Mouse (Mus musculus) midbrain, postnatal 0 days (tissue): Measurements from ENCODE around the gene Pax3. TPM values are rescaled to one million over a fixed set of nuclear protein-coding genes. Genes with fewer than 3 reads are reported as not detected.

Experiments
- ATAC-seq: fragments of 200-750 bp; cut with Nextera tagmentation; 2 replicates; pipeline ENCODE4 v1.8.0; 2017; ENCODE audit warnings: moderate number of reproducible peaks, mild to moderate bottlenecking, moderate TSS enrichment, moderate library complexity; ENCODE audit not compliant: low FRiP score
- DNase-seq: peaks from one replicate; pipeline ENCODE4 v3.0.0-alpha.2; 2015; ENCODE audit warnings: low spot score
- H3K27ac ChIP-seq: fragments of 300-500 bp; sonication (generic); 2 replicates; pipeline ENCODE4 v1.5.1; 2014; ENCODE audit warnings: low read depth, mild to moderate bottlenecking, low read length, mixed read lengths
- H3K27me3 ChIP-seq: fragments of 300-500 bp; sonication (generic); 2 replicates; pipeline ENCODE4 v1.6.1; 2014; ENCODE audit warnings: low read length, control low read depth, mixed read lengths; ENCODE audit not compliant: insufficient read depth
- H3K36me3 ChIP-seq: fragments of 300-500 bp; sonication (generic); 2 replicates; pipeline ENCODE4 v1.6.1; 2014; ENCODE audit warnings: low read length, control low read depth, mixed read lengths; ENCODE audit not compliant: insufficient read depth
- H3K4me1 ChIP-seq: fragments of 300-500 bp; sonication (generic); 2 replicates; pipeline ENCODE4 v1.6.1; 2014; ENCODE audit warnings: mild to moderate bottlenecking, control low read depth, antibody characterized with exemption, low read length, mixed read lengths; ENCODE audit not compliant: insufficient read depth
- H3K4me2 ChIP-seq: fragments of 300-500 bp; sonication (generic); 2 replicates; pipeline ENCODE4 v1.6.1; 2014; ENCODE audit warnings: low read depth, mild to moderate bottlenecking, low read length, mixed read lengths; ENCODE audit not compliant: poor library complexity, severe bottlenecking
- H3K4me3 ChIP-seq: fragments of 300-500 bp; sonication (generic); 2 replicates; pipeline ENCODE4 v1.5.1; 2014; ENCODE audit warnings: low read depth, mild to moderate bottlenecking, low read length, moderate library complexity
- H3K9ac ChIP-seq: fragments of 300-500 bp; sonication (generic); replicated peaks from 2 replicates; pipeline ENCODE4 v1.6.1; 2014; ENCODE audit warnings: mild to moderate bottlenecking, low read length, moderate library complexity, mixed read lengths; ENCODE audit not compliant: poor library complexity, severe bottlenecking
- H3K9me3 ChIP-seq: fragments of 300-500 bp; sonication (generic); 2 replicates; pipeline ENCODE4 v1.6.1; 2016; ENCODE audit warnings: low read length, control low read depth
- CTCF ChIP-seq: IDR thresholded peaks from 2 replicates; pipeline ENCODE4 v1.5.1; 2016; ENCODE audit warnings: antibody characterized with exemption, mild to moderate bottlenecking
- WGBS: fragments of 180-500 bp; shearing (Covaris S2); extraction: QIAGEN DNeasy Blood & Tissue Kit; methylation state at CpG from one replicate; pipeline ENCODE4 v1.1.7; 2014; 5-methylcytosine and 5-hydroxymethylcytosine counted together
- polyA plus RNA-seq: library from polyadenylated mRNA; unstranded; fragments of >200 nt; fragmentation: Nextera tagmentation; extraction: Ambion mirVana; gene quantifications from 2 replicates; pipeline ENCODE4 v1.2.1, GENCODE M21; 2015
- total RNA-seq: library from RNA; depleted of rRNA; stranded (reverse); fragments of >200 nt; gene quantifications from 2 replicates; pipeline ENCODE4 v1.2.3, GENCODE M21; 2014; rRNA removed

The Pax3 gene
- total RNA-seq (5.3 and 5.8 TPM in 2 replicates), polyA plus RNA-seq (4.4 and 4.5 TPM in 2 replicates)

GRCm38 (mm10) chr1:78196751-78197311, at the start of gene Pax3:
Gene Pax3, minus strand, starts transcription at chr1:78197134.
- DNase-seq (peak; percentile 86), ATAC-seq (peak; percentile 39)
- Histone ChIP-seq H3K4me2 (peak within 1 kb of the TSS; percentile 40), H3K27me3 (peaks cover 61% of the 10 kb centered on the region), H3K36me3 (no peaks in the 10 kb centered on the region), H3K9me3 (no peaks in the 10 kb centered on the region), H3K9ac (peak within 1 kb of the TSS; percentile 29; the same call in 1 of the 2 replicates), H3K27ac (0 out of 2 replicates have a peak within 1 kb of the TSS, but pooled peaks have one; percentile 32), H3K4me3 (peak within 1 kb of the TSS; percentile 39), H3K4me1 (no peaks in the 10 kb centered on the region)
- TF ChIP-seq CTCF: no peak
- WGBS: under 1% methylated on average over 35 of the region's 37 CpGs

GRCm38 (mm10) chr1:78234306-78234705, 37.4 kb upstream of the Pax3 start:
- DNase-seq (no peak), ATAC-seq (no peak)
- Histone ChIP-seq H3K4me2 (no peak overlapping the region), H3K27me3 (no peaks in the 10 kb centered on the region), H3K4me3 (no peak overlapping the region), H3K4me1 (no peaks in the 10 kb centered on the region), H3K27ac (no peak overlapping the region), H3K9me3 (no peaks in the 10 kb centered on the region), H3K36me3 (no peaks in the 10 kb centered on the region), H3K9ac (no peak overlapping the region)
- no peak for TF ChIP-seq CTCF
- 89% methylated on average over 5 of the region's 5 CpGs for WGBS

- H3K4me1 ChIP-seq: no peaks in the 10 kb centered on the region
- DNase-seq (no peak), ATAC-seq (no peak)
- H3K9me3 ChIP-seq: no peaks in the 10 kb centered on the region
- H3K4me2 ChIP-seq: no peak overlapping the region
- no peaks in the 10 kb centered on the region for H3K36me3 ChIP-seq
- no peak overlapping the region for H3K9ac ChIP-seq
- 76% methylated on average over 10 of the region's 10 CpGs for WGBS
- H3K27me3 ChIP-seq: no peaks in the 10 kb centered on the region
- TF ChIP-seq CTCF: no peak
- H3K4me3 ChIP-seq: no peak overlapping the region
- no peak overlapping the region for H3K27ac ChIP-seq
Observed at GRCm38 (mm10) chr1:78231901-78232546, 35.1 kb upstream of the Pax3 start.

- Histone ChIP-seq H3K9me3 (no peaks in the 10 kb centered on the region), H3K27me3 (no peaks in the 10 kb centered on the region), H3K27ac (no peak overlapping the region), H3K4me3 (no peak overlapping the region), H3K4me1 (no peaks in the 10 kb centered on the region), H3K4me2 (no peak overlapping the region), H3K36me3 (no peaks in the 10 kb centered on the region), H3K9ac (no peak overlapping the region)
- DNase-seq: no peak
- TF ChIP-seq CTCF: no peak
- no peak for ATAC-seq
Observed at GRCm38 (mm10) chr1:78229801-78230200, 32.9 kb upstream of the Pax3 start.

GRCm38 (mm10) chr1:78228771-78229170, 31.8 kb upstream of the Pax3 start:
- Histone ChIP-seq H3K4me2 (no peak overlapping the region), H3K27ac (no peak overlapping the region), H3K9ac (no peak overlapping the region), H3K27me3 (no peaks in the 10 kb centered on the region), H3K4me1 (no peaks in the 10 kb centered on the region), H3K9me3 (no peaks in the 10 kb centered on the region), H3K36me3 (no peaks in the 10 kb centered on the region), H3K4me3 (no peak overlapping the region)
- no peak for TF ChIP-seq CTCF
- WGBS: 75% methylated on average over 5 of the region's 5 CpGs
- ATAC-seq (no peak), DNase-seq (no peak)

GRCm38 (mm10) chr1:78218057-78218780, 21.3 kb upstream of the Pax3 start:
- TF ChIP-seq CTCF: peak; percentile 29; the same call in 1 of the 2 replicates
- H3K27me3 ChIP-seq: peaks cover 45% of the 10 kb centered on the region
- no peaks in the 10 kb centered on the region for H3K36me3 ChIP-seq
- WGBS: 6% methylated on average over 19 of the region's 19 CpGs
- H3K4me3 ChIP-seq: peak overlapping the region; percentile 69; the same call in 1 of the 2 replicates
- no peaks in the 10 kb centered on the region; the same call in 1 of the 2 replicates for H3K4me1 ChIP-seq
- no peaks in the 10 kb centered on the region for H3K9me3 ChIP-seq
- H3K9ac ChIP-seq: no peak overlapping the region
- no peak overlapping the region for H3K27ac ChIP-seq
- peak overlapping the region; percentile 91 for H3K4me2 ChIP-seq
- ATAC-seq (no peak), DNase-seq (no peak)
